Mouse (Mus musculus) B cell, adult 67 days (primary cell): ENCODE results near the gene Vmn1r135. TPM values are rescaled to one million over a fixed set of nuclear protein-coding genes. Genes with fewer than 3 reads are reported as not detected.

Source experiments
- total RNA-seq, 2 experiments: library from RNA; stranded (reverse); gene quantifications; 4 replicates each; pipeline ENCODE4 v1.2.4; 2023

The Vmn1r135 gene
- not detected for total RNA-seq

GRCm38 (mm10) chr7:21832051-21832450, at the start of gene Vmn1r135:
Gene Vmn1r135 (plus strand): TSS chr7:21832351.

GRCm38 (mm10) chr7:21796628-21797027, 35.5 kb upstream of the Vmn1r135 start, which contains the start of gene Gm4177:
Gene Gm4177 (minus strand): TSS chr7:21796728.

DNA sequence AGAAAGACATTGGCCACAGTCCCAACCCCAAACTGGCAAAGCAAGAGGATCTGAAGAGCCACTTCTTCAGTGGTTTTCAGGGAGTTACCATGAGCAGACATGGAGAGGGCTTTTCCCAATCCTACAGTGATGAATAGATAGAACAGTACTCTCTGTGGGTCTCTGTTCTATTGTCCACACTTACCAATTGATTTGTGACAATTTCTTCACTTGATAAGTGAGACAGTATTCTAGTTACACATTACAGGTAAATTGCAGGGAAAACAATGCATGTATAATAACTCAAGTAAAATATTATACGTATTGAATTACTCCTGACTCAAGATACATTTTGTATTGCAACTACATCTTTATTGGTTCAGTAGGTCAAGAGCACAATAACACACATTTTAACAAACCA, 12.0 kb downstream of the Vmn1r135 start, which contains the start of gene Gm5725:
TSS of gene Gm5725 (minus strand) at position 101 of the 400 bp plus-strand sequence.

Other genes with a start within 250 kb of the Vmn1r135 start
- gene Vmn1r132, start 218.3 kb upstream of the Vmn1r135 start, total RNA-seq, result not detected
- not detected for gene Gm4175, start 70.9 kb upstream of the Vmn1r135 start, total RNA-seq
- gene Gm4177, start 35.6 kb upstream of the Vmn1r135 start, total RNA-seq, result not detected
- gene Gm5725, start 11.9 kb downstream of the Vmn1r135 start, total RNA-seq, result not detected
- gene Gm5891, start 88.9 kb downstream of the Vmn1r135 start, total RNA-seq, result not detected
- gene Vmn1r137, start 162.2 kb downstream of the Vmn1r135 start, total RNA-seq, result not detected
- not detected for gene Vmn1r138, start 196.5 kb downstream of the Vmn1r135 start, total RNA-seq
- gene Gm6176, start 224.0 kb downstream of the Vmn1r135 start, total RNA-seq, result not detected
- gene Vmn1r139, start 236.7 kb downstream of the Vmn1r135 start, total RNA-seq, result not detected